Mouse (Mus musculus) neural tube, embryonic 11.5 days (tissue): Measurements from ENCODE around the gene Cenpc1. TPM values are rescaled to one million over a fixed set of nuclear protein-coding genes. Genes with fewer than 3 reads are reported as not detected.

Source experiments
- ATAC-seq: fragments of 200-750 bp; cut with Nextera tagmentation; 2 replicates; pipeline ENCODE4 v1.8.0; 2017; ENCODE audit warnings: moderate number of reproducible peaks, mild to moderate bottlenecking, moderate TSS enrichment, moderate library complexity; ENCODE audit not compliant: insufficient read depth, low FRiP score, low TSS enrichment
- DNase-seq: peaks from one replicate; pipeline ENCODE4 v3.0.0-alpha.2; 2015; ENCODE audit warnings: low spot score
- H3K27ac ChIP-seq: fragments of 300-500 bp; sonication (generic); 2 replicates; pipeline ENCODE4 v1.5.1; 2014; ENCODE audit warnings: low read depth, mild to moderate bottlenecking, low read length
- H3K27me3 ChIP-seq: fragments of 300-500 bp; sonication (generic); 2 replicates; pipeline ENCODE4 v1.6.1; 2014; ENCODE audit warnings: mild to moderate bottlenecking, low read length, mixed read lengths; ENCODE audit not compliant: control insufficient read depth, insufficient read depth
- H3K36me3 ChIP-seq: fragments of 300-500 bp; sonication (generic); 2 replicates; pipeline ENCODE4 v1.6.1; 2014; ENCODE audit warnings: mild to moderate bottlenecking, low read length, moderate library complexity, mixed read lengths; ENCODE audit not compliant: control insufficient read depth, insufficient read depth
- H3K4me1 ChIP-seq: fragments of 300-500 bp; sonication (generic); 2 replicates; pipeline ENCODE4 v1.6.1; 2014; ENCODE audit warnings: low read length, mixed read lengths; ENCODE audit not compliant: control insufficient read depth, insufficient read depth
- H3K4me2 ChIP-seq: fragments of 300-500 bp; sonication (generic); 2 replicates; pipeline ENCODE4 v1.6.1; 2014; ENCODE audit warnings: low read depth, mild to moderate bottlenecking, moderate library complexity
- H3K4me3 ChIP-seq: fragments of 300-500 bp; sonication (generic); 2 replicates; pipeline ENCODE4 v1.5.1; 2014; ENCODE audit warnings: low read depth, low read length
- H3K9ac ChIP-seq: fragments of 300-500 bp; sonication (generic); 2 replicates; pipeline ENCODE4 v1.6.1; 2014; ENCODE audit warnings: mild to moderate bottlenecking, low read length
- H3K9me3 ChIP-seq: fragments of 300-500 bp; sonication (generic); 2 replicates; pipeline ENCODE4 v1.6.1; 2016; ENCODE audit warnings: low read length; ENCODE audit not compliant: control insufficient read depth
- WGBS: fragments of 180-500 bp; shearing (Covaris S2); extraction: QIAGEN DNeasy Blood & Tissue Kit; methylation state at CpG from one replicate; pipeline ENCODE4 v1.1.7; 2014; 5-methylcytosine and 5-hydroxymethylcytosine counted together
- polyA plus RNA-seq: library from polyadenylated mRNA; unstranded; fragments of >200 nt; fragmentation: Nextera tagmentation; extraction: Ambion mirVana; gene quantifications from 2 replicates; pipeline ENCODE4 v1.2.1, GENCODE M21; 2014

Cenpc1 gene
- polyA plus RNA-seq, 1 experiment from 2014 or later = 44.0 TPM

- H3K9me3 ChIP-seq = no peaks in the 10 kb centered on the region
- H3K27me3 ChIP-seq = no peaks in the 10 kb centered on the region
- peak; percentile 73 for ATAC-seq
- peaks cover 7% of the 10 kb centered on the region; the same call in 1 of the 2 replicates for H3K4me1 ChIP-seq
- H3K36me3 ChIP-seq = no peaks in the 10 kb centered on the region
- WGBS = under 1% methylated on average over 17 of the region's 17 CpGs
- no peak overlapping the region for H3K27ac ChIP-seq
- no peak for DNase-seq
- no peak overlapping the region for H3K9ac ChIP-seq
- peak overlapping the region; percentile 51 for H3K4me2 ChIP-seq
- peak overlapping the region; percentile 76 for H3K4me3 ChIP-seq
Observed at GRCm38 (mm10) chr5:86065876-86066550, 630 bp upstream of the Cenpc1 start.

GRCm38 (mm10) chr5:86063501-86063900, 1.9 kb downstream of the Cenpc1 start:
- peak overlapping the region; percentile 16; the same call in 1 of the 2 replicates for H3K4me2 ChIP-seq

GRCm38 (mm10) chr5:86029820-86030219, 35.6 kb downstream of the Cenpc1 start:
- ATAC-seq = no peak
- Histone ChIP-seq H3K9me3 (no peaks in the 10 kb centered on the region), H3K36me3 (peaks cover 2% of the 10 kb centered on the region; the same call in 1 of the 2 replicates), H3K4me1 (no peaks in the 10 kb centered on the region), H3K27me3 (no peaks in the 10 kb centered on the region), H3K4me2 (no peak overlapping the region), H3K27ac (no peak overlapping the region), H3K4me3 (no peak overlapping the region), H3K9ac (no peak overlapping the region)
- no peak for DNase-seq
- 66% methylated on average over 2 of the region's 2 CpGs for WGBS

More at GRCm38 (mm10) chr5:86063501-86063900, 1.9 kb downstream of the Cenpc1 start:
- H3K9me3 ChIP-seq = no peaks in the 10 kb centered on the region
- no peak overlapping the region for H3K9ac ChIP-seq
- H3K27me3 ChIP-seq = no peaks in the 10 kb centered on the region
- H3K36me3 ChIP-seq = no peaks in the 10 kb centered on the region
- DNase-seq (no peak), ATAC-seq (no peak)
- H3K27ac ChIP-seq = no peak overlapping the region
- H3K4me3 ChIP-seq = no peak overlapping the region
- WGBS = 96% methylated on average over 1 of the region's 1 CpGs
- peaks cover 7% of the 10 kb centered on the region; the same call in 1 of the 2 replicates for H3K4me1 ChIP-seq

GRCm38 (mm10) chr5:85996545-85997510, 68.6 kb downstream of the Cenpc1 start:
- Histone ChIP-seq H3K4me3 (no peak overlapping the region), H3K27me3 (no peaks in the 10 kb centered on the region), H3K27ac (no peak overlapping the region), H3K4me1 (no peaks in the 10 kb centered on the region), H3K9me3 (no peaks in the 10 kb centered on the region), H3K9ac (no peak overlapping the region), H3K4me2 (no peak overlapping the region), H3K36me3 (no peaks in the 10 kb centered on the region)
- 83% methylated on average over 6 of the region's 6 CpGs for WGBS
- DNase-seq (no peak), ATAC-seq (no peak)

GRCm38 (mm10) chr5:85994551-85994950, 70.8 kb downstream of the Cenpc1 start:
- Histone ChIP-seq H3K9me3 (no peaks in the 10 kb centered on the region), H3K4me2 (no peak overlapping the region), H3K27ac (no peak overlapping the region), H3K4me1 (no peaks in the 10 kb centered on the region), H3K36me3 (no peaks in the 10 kb centered on the region), H3K4me3 (no peak overlapping the region), H3K27me3 (no peaks in the 10 kb centered on the region), H3K9ac (no peak overlapping the region)
- no peak for DNase-seq
- WGBS = 71% methylated on average over 1 of the region's 1 CpGs
- no peak for ATAC-seq

- H3K9ac ChIP-seq = no peak overlapping the region
- DNase-seq = no peak
- WGBS = 94% methylated on average over 4 of the region's 4 CpGs
- H3K27me3 ChIP-seq = no peaks in the 10 kb centered on the region
- H3K4me3 ChIP-seq = no peak overlapping the region
- ATAC-seq = no peak; the same call in 1 of the 2 replicates
- H3K27ac ChIP-seq = no peak overlapping the region
- H3K36me3 ChIP-seq = no peaks in the 10 kb centered on the region
- no peaks in the 10 kb centered on the region for H3K4me1 ChIP-seq
- H3K4me2 ChIP-seq = no peak overlapping the region
- H3K9me3 ChIP-seq = no peaks in the 10 kb centered on the region
Observed at GRCm38 (mm10) chr5:85992805-85993721, 72.3 kb downstream of the Cenpc1 start.

- DNase-seq = no peak
- H3K27ac ChIP-seq = no peak overlapping the region
- no peaks in the 10 kb centered on the region for H3K9me3 ChIP-seq
- no peaks in the 10 kb centered on the region for H3K27me3 ChIP-seq
- 41% methylated on average over 1 of the region's 1 CpGs for WGBS
- H3K36me3 ChIP-seq = no peaks in the 10 kb centered on the region
- H3K4me2 ChIP-seq = no peak overlapping the region
- no peak for ATAC-seq
- H3K4me3 ChIP-seq = no peak overlapping the region
- no peak overlapping the region for H3K9ac ChIP-seq
- no peaks in the 10 kb centered on the region for H3K4me1 ChIP-seq
Observed at GRCm38 (mm10) chr5:85992055-85992454, 73.3 kb downstream of the Cenpc1 start.

GRCm38 (mm10) chr5:85987516-85987863, 77.9 kb downstream of the Cenpc1 start:
- Histone ChIP-seq H3K9me3 (no peaks in the 10 kb centered on the region), H3K27me3 (no peaks in the 10 kb centered on the region), H3K4me2 (no peak overlapping the region), H3K9ac (no peak overlapping the region), H3K4me1 (no peaks in the 10 kb centered on the region), H3K27ac (no peak overlapping the region), H3K4me3 (no peak overlapping the region), H3K36me3 (no peaks in the 10 kb centered on the region)
- WGBS = 89% methylated on average over 2 of the region's 2 CpGs
- ATAC-seq (no peak), DNase-seq (no peak)
